Mouse (Mus musculus) spleen, adult 2 months (tissue): ENCODE results near the gene Ctnnd2. TPM values are rescaled to one million over a fixed set of nuclear protein-coding genes. Genes with fewer than 3 reads are reported as not detected.
A peak's percentile ranks its signal among the peaks of the same experiment; 100 is the strongest.

Experiments
- DNase-seq, 2 experiments: peaks; one replicate each; pipeline versions ENCODE4 v3.0.0 to v3.0.0-alpha.2; 2012 to 2021; ENCODE audit warnings: low spot score in 2 of 2, low read depth in 1 of 2
- H3K27ac ChIP-seq: fragments of 200-500 bp; 2 replicates; pipeline ENCODE4 v1.5.1; 2012; ENCODE audit warnings: low read length, inconsistent platforms; ENCODE audit not compliant: insufficient read depth
- H3K27me3 ChIP-seq: fragments of 200-500 bp; 2 replicates; pipeline ENCODE4 v1.6.1; 2012; ENCODE audit warnings: mild to moderate bottlenecking, moderate library complexity, low read length, inconsistent platforms; ENCODE audit not compliant: control insufficient read depth, insufficient read depth
- H3K36me3 ChIP-seq: fragments of 200-500 bp; 2 replicates; pipeline ENCODE4 v1.6.1; 2012; ENCODE audit warnings: mild to moderate bottlenecking, low read length, inconsistent platforms; ENCODE audit not compliant: control insufficient read depth, insufficient read depth
- H3K4me1 ChIP-seq: fragments of 200-500 bp; 2 replicates; pipeline ENCODE4 v1.6.1; 2011; ENCODE audit warnings: inconsistent platforms; ENCODE audit not compliant: control insufficient read depth, insufficient read depth, insufficient read length
- H3K4me3 ChIP-seq: fragments of 200-500 bp; 2 replicates; pipeline ENCODE4 v1.5.1; 2011; ENCODE audit warnings: mild to moderate bottlenecking, inconsistent platforms; ENCODE audit not compliant: insufficient read depth, insufficient read length; ENCODE audit errors: extremely low read depth
- CTCF ChIP-seq: fragments of 200-500 bp; IDR thresholded peaks from 2 replicates; pipeline ENCODE4 v1.5.1; 2011; ENCODE audit warnings: mild to moderate bottlenecking, inconsistent platforms; ENCODE audit not compliant: insufficient read depth, insufficient read length, insufficient replicate concordance; ENCODE audit errors: extremely low read depth
- POLR2A ChIP-seq: fragments of 200-500 bp; IDR thresholded peaks from 2 replicates; pipeline ENCODE4 v1.6.1; 2011; ENCODE audit warnings: low read depth, low read length, inconsistent platforms
- WGBS: fragments of 180-500 bp; shearing (Covaris S2); methylation state at CpG from one replicate; pipeline ENCODE4 v1.1.7; 2018; 5-methylcytosine and 5-hydroxymethylcytosine counted together
- polyA plus RNA-seq: library from polyadenylated mRNA; depleted of rRNA; stranded (reverse); fragments of >200 nt; gene quantifications from 2 replicates; pipeline ENCODE4 v1.2.3, GENCODE M21; 2012

Gene Ctnnd2
- polyA plus RNA-seq, 1 experiment = 1.2 TPM

DNA sequence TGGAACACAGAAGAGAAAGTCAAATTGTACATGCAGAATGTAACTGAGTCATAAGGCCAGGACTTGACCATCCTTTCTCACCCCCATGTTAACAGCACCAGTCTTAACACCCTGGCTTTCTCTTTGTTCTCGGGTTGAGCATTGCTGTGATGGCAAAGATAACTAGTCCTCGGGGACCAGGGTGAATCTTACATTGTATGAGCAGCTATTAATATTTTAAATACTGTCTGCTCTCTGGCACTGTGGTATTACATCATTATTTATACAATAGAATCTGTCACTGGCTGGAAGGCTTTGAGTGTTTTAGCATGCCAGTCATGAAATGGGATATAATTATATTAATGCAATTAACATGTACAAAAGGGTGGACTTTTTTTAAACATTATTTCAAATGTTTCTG is 461.5 kb downstream of the Ctnnd2 start:
- no peaks in the 10 kb centered on the region for H3K27me3 ChIP-seq
- no peak for DNase-seq
- H3K27ac ChIP-seq = no peak overlapping the region
- no peak for TF ChIP-seq POLR2A
- no peak for TF ChIP-seq CTCF
- no peak overlapping the region for H3K4me3 ChIP-seq
- WGBS = 74% methylated on average over 2 of the region's 2 CpGs
- no peaks in the 10 kb centered on the region; the same call in 1 of the 2 replicates for H3K4me1 ChIP-seq
- H3K36me3 ChIP-seq = no peaks in the 10 kb centered on the region

GRCm38 (mm10) chr15:30634522-30634921 is 462.1 kb downstream of the Ctnnd2 start:
- Histone ChIP-seq H3K27ac (no peak overlapping the region), H3K36me3 (no peaks in the 10 kb centered on the region), H3K27me3 (no peaks in the 10 kb centered on the region), H3K4me1 (no peaks in the 10 kb centered on the region; the same call in 1 of the 2 replicates), H3K4me3 (no peak overlapping the region)
- WGBS = 94% methylated on average over 5 of the region's 5 CpGs
- DNase-seq = no peak
- TF ChIP-seq CTCF (no peak), POLR2A (no peak)

DNA sequence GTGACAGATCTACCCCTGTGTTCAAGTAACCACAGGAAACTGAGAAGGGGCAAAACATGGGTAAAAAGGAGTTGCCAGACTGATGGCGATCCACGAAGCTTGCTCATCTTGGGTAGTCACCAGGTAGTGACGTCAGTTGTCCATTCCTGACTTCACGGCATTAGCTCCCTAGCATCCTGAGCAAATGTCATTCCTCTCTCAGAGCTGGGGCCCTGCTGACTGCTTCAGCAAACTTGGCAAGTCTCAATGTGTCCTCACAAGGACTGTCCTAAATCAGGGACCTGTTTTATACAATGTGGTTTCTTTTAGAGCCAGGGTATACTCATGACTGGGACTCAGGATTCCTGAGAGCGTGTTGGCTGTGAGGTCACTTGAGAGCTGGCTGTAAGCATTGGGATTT is 468.3 kb downstream of the Ctnnd2 start:
- no peak overlapping the region for H3K27ac ChIP-seq
- no peaks in the 10 kb centered on the region for H3K36me3 ChIP-seq
- no peak for TF ChIP-seq POLR2A
- no peak for TF ChIP-seq CTCF
- no peaks in the 10 kb centered on the region for H3K4me1 ChIP-seq
- 67% methylated on average over 5 of the region's 5 CpGs for WGBS
- no peak overlapping the region for H3K4me3 ChIP-seq
- no peak for DNase-seq
- H3K27me3 ChIP-seq = 0 out of 2 replicates have a peak, but pooled peaks cover under 1% of the 10 kb centered on the region

GRCm38 (mm10) chr15:30645688-30646087 is 473.3 kb downstream of the Ctnnd2 start:
- Histone ChIP-seq H3K4me1 (peaks cover 5% of the 10 kb centered on the region; the same call in 1 of the 2 replicates), H3K27ac (no peak overlapping the region), H3K4me3 (no peak overlapping the region), H3K27me3 (peaks cover 13% of the 10 kb centered on the region), H3K36me3 (no peaks in the 10 kb centered on the region)
- TF ChIP-seq CTCF (no peak), POLR2A (no peak)
- no peak for DNase-seq
- WGBS = 77% methylated on average over 1 of the region's 1 CpGs

- Histone ChIP-seq H3K27ac (no peak overlapping the region), H3K4me1 (peaks cover 5% of the 10 kb centered on the region; the same call in 1 of the 2 replicates), H3K4me3 (peak overlapping the region; percentile 43; the same call in 1 of the 2 replicates), H3K27me3 (peaks cover 13% of the 10 kb centered on the region), H3K36me3 (no peaks in the 10 kb centered on the region)
- TF ChIP-seq CTCF (no peak), POLR2A (no peak)
- 2% methylated on average over 90 of the region's 94 CpGs for WGBS
- DNase-seq = no peak
These were observed 474.4 kb downstream of the Ctnnd2 start for GRCm38 (mm10) chr15:30646501-30647431.

DNA sequence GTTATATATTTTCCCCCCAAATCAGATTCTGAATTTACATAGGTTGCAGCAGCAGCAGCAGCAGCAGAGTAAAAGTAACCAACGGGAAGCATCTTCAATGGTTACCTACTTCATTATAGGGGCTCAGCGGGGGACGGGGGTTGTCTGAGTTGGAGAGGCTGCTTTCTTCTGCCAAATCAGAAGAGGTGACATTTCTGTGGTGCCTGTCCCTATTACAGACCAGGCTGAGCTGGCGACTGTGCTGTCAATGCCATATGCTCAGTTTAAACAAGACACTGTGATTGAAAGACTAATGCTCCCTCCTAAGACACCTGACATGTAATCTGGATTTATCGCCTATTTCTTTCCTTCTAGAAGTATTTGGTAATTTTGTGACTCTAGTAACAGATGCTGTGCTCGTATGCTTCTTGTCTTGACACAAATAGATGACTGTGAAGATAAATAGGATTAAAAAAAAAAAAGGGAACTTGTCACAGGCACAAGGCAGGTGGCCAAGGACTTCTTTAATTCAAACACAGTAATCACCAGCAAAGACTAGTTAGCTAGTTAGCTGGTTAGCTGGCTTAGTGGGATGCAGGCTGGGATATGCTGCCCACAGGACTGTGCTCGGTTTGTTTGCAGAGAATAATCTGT is 475.4 kb downstream of the Ctnnd2 start:
- peaks cover 5% of the 10 kb centered on the region; the same call in 1 of the 2 replicates for H3K4me1 ChIP-seq
- H3K27me3 ChIP-seq = peaks cover 13% of the 10 kb centered on the region
- H3K27ac ChIP-seq = no peak overlapping the region
- 24% methylated on average over 7 of the region's 7 CpGs for WGBS
- no peaks in the 10 kb centered on the region for H3K36me3 ChIP-seq
- H3K4me3 ChIP-seq = no peak overlapping the region
- TF ChIP-seq POLR2A (no peak), CTCF (no peak)
- no peak for DNase-seq

DNA sequence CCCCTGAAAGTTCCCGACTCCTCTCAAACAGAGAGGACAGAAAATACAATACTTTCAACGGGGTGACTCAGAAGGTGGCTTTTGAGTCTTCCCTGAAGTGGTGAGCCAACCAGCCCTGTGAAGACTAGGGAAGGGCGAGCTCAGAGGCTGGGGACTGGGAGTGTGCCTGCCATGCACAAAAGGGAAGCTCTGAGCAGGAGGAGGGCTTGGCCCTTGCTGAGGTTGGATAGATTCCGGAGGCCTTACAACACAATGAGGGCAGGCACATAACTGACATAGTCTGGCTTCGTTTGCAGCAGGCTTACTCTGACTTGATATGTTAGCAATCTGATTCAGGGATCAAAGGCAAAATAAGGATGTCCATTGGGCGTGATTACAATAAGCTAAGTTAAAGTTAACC is 477.6 kb downstream of the Ctnnd2 start:
- Histone ChIP-seq H3K4me1 (peaks cover 5% of the 10 kb centered on the region; the same call in 1 of the 2 replicates), H3K36me3 (no peaks in the 10 kb centered on the region), H3K27ac (no peak overlapping the region), H3K27me3 (peaks cover 13% of the 10 kb centered on the region), H3K4me3 (no peak overlapping the region)
- DNase-seq = no peak
- WGBS = 68% methylated on average over 6 of the region's 6 CpGs
- TF ChIP-seq CTCF (no peak), POLR2A (no peak)
